Mouse (Mus musculus) heart, postnatal 0 days (tissue): Measurements from ENCODE around the gene Crocc.

ENCODE experiments used
- CTCF ChIP-seq: IDR thresholded peaks from 2 replicates; pipeline ENCODE4 v1.5.1; 2016; ENCODE audit warnings: antibody characterized with exemption, control low read depth, low read depth
- EP300 ChIP-seq: IDR thresholded peaks from 2 replicates; pipeline ENCODE4 v1.6.1; 2016; ENCODE audit warnings: antibody characterized with exemption, low read depth

DNA sequence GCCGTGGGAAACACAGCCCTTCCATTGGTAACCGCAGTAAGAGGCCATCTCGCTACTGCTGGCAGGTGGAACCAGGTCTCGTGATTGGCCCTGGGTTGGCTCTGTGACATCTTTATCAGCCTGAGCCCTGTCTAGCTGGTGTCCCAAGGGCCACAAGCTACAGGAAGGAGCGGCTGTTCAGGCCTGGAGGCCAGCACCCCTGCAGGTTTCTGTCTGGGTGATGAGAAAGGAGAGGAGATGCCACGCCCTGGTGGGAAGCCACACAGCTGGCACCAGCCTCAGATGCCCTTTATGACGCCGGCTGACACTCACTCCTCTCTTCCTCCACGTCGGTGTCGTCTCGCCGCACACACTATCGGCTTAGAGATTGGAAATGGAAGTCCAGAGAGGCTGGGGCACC is 70.9 kb downstream of the Crocc start:
- no peak for TF ChIP-seq CTCF
- no peak for TF ChIP-seq EP300
